Mouse (Mus musculus) heart, embryonic 13.5 days (tissue): ENCODE measurements around the gene Eif4e2. TPM values are rescaled to one million over a fixed set of nuclear protein-coding genes. Genes with fewer than 3 reads are reported as not detected.

Experiments
- ATAC-seq: fragments of 200-750 bp; cut with Nextera tagmentation; 2 replicates; pipeline ENCODE4 v1.8.0; 2017; ENCODE audit warnings: moderate TSS enrichment; ENCODE audit not compliant: insufficient number of reproducible peaks, low FRiP score, low TSS enrichment; ENCODE audit errors: extremely low read depth
- H3K27ac ChIP-seq: fragments of 300-500 bp; sonication (generic); replicated peaks from 2 replicates; pipeline ENCODE4 v1.5.1; 2015; ENCODE audit warnings: moderate library complexity, mild to moderate bottlenecking, inconsistent platforms
- H3K27me3 ChIP-seq: fragments of 300-500 bp; sonication (generic); replicated peaks from 2 replicates; pipeline ENCODE4 v1.6.1; 2015; ENCODE audit warnings: mild to moderate bottlenecking, inconsistent platforms
- H3K36me3 ChIP-seq: fragments of 300-500 bp; sonication (generic); 2 replicates; pipeline ENCODE4 v1.6.1; 2015; ENCODE audit warnings: mild to moderate bottlenecking, inconsistent platforms
- H3K4me1 ChIP-seq: fragments of 300-500 bp; sonication (generic); 2 replicates; pipeline ENCODE4 v1.6.1; 2015; ENCODE audit warnings: inconsistent platforms
- H3K4me2 ChIP-seq: fragments of 300-500 bp; sonication (generic); 2 replicates; pipeline ENCODE4 v1.6.1; 2015; ENCODE audit warnings: inconsistent platforms, mild to moderate bottlenecking, moderate library complexity
- H3K4me3 ChIP-seq: fragments of 300-500 bp; sonication (generic); 2 replicates; pipeline ENCODE4 v1.5.1; 2015; ENCODE audit warnings: moderate library complexity, mild to moderate bottlenecking, inconsistent platforms
- H3K9ac ChIP-seq: fragments of 300-500 bp; sonication (generic); 2 replicates; pipeline ENCODE4 v1.6.1; 2015; ENCODE audit warnings: inconsistent platforms, mild to moderate bottlenecking, moderate library complexity
- H3K9me3 ChIP-seq: fragments of 300-500 bp; sonication (generic); 2 replicates; pipeline ENCODE4 v1.6.1; 2016; ENCODE audit warnings: inconsistent platforms
- WGBS: fragments of 180-500 bp; shearing (Covaris S2); methylation state at CpG from one replicate; pipeline ENCODE4 v1.1.7; 2015; ENCODE audit warnings: mixed read lengths; 5-methylcytosine and 5-hydroxymethylcytosine counted together
- polyA plus RNA-seq: library from polyadenylated mRNA; unstranded; fragments of >200 nt; fragmentation: Nextera tagmentation; extraction: Ambion mirVana; gene quantifications from 2 replicates; pipeline ENCODE4 v1.2.1, GENCODE M21; 2015

Eif4e2 gene
- polyA plus RNA-seq, 1 experiment from 2014 or later: 120 TPM

- Histone ChIP-seq H3K4me3 (no peak overlapping the region), H3K4me1 (peaks cover 13% of the 10 kb centered on the region), H3K9ac (no peak overlapping the region), H3K27me3 (peaks cover 92% of the 10 kb centered on the region), H3K4me2 (peak overlapping the region; percentile 54), H3K9me3 (no peaks in the 10 kb centered on the region), H3K27ac (no peak overlapping the region), H3K36me3 (no peaks in the 10 kb centered on the region)
- WGBS: 23% methylated on average over 15 of the region's 15 CpGs
- no peak for ATAC-seq
Observed at GRCm38 (mm10) chr1:87183998-87184750, 29.5 kb upstream of the Eif4e2 start.

GRCm38 (mm10) chr1:87184751-87185139 lies 29.0 kb upstream of the Eif4e2 start:
- Histone ChIP-seq H3K36me3 (no peaks in the 10 kb centered on the region), H3K4me3 (no peak overlapping the region), H3K9me3 (no peaks in the 10 kb centered on the region), H3K4me2 (peak overlapping the region; percentile 54), H3K27me3 (peaks cover 96% of the 10 kb centered on the region), H3K27ac (no peak overlapping the region), H3K9ac (no peak overlapping the region), H3K4me1 (peaks cover 13% of the 10 kb centered on the region)
- ATAC-seq: no peak
- WGBS: 9% methylated on average over 20 of the region's 20 CpGs

GRCm38 (mm10) chr1:87185526-87185925 lies 28.2 kb upstream of the Eif4e2 start:
- peaks cover 98% of the 10 kb centered on the region for H3K27me3 ChIP-seq
- H3K9ac ChIP-seq: no peak overlapping the region
- peaks cover 13% of the 10 kb centered on the region for H3K4me1 ChIP-seq
- no peaks in the 10 kb centered on the region for H3K36me3 ChIP-seq
- H3K4me3 ChIP-seq: no peak overlapping the region
- H3K27ac ChIP-seq: no peak overlapping the region
- WGBS: 12% methylated on average over 13 of the region's 13 CpGs
- no peak for ATAC-seq
- H3K4me2 ChIP-seq: no peak overlapping the region
- H3K9me3 ChIP-seq: no peaks in the 10 kb centered on the region

DNA sequence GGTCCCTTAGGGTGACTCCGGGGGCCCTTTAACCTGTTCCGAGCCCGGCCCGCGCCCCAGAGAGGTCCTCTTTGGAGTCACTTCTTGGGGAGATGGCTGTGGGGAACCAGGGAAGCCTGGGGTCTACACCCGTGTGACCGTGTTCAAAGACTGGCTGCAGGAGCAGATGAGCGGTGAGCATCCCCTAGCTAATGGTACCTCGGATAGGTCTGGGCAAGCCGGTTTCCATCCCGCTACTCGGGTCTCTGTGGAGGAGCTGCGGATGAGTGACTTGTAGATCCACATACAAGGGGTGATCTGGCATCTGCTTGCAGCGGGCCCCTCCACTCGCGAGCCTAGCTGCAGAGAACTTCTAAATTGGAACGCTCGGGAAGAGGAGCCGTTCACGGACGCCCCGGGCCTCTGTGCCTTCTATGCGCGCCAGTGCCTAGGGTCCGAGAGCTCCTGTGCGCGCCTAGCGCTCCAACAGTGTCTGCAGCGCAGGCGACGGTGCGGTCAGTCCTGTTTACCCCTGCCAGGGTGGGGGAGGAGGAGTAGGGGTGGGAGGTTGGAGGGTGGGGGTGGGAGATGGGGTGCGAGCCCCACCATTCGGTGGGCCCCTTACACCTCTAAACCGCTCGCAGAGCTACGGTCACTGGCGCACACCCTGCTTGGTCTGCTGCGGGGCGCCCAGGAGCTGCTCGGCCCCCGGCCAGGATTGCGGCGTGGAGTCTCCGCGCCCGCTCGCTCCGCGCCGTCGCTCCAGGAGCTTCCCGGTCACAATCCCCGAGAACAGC lies 27.3 kb upstream of the Eif4e2 start:
- 2% methylated on average over 54 of the region's 54 CpGs for WGBS
- Histone ChIP-seq H3K4me3 (peak overlapping the region; percentile 60), H3K27me3 (peaks cover 98% of the 10 kb centered on the region), H3K9me3 (no peaks in the 10 kb centered on the region), H3K27ac (no peak overlapping the region), H3K4me2 (peak overlapping the region; percentile 91), H3K9ac (peak overlapping the region; percentile 78), H3K36me3 (no peaks in the 10 kb centered on the region), H3K4me1 (peaks cover 13% of the 10 kb centered on the region)
- ATAC-seq: no peak

DNA sequence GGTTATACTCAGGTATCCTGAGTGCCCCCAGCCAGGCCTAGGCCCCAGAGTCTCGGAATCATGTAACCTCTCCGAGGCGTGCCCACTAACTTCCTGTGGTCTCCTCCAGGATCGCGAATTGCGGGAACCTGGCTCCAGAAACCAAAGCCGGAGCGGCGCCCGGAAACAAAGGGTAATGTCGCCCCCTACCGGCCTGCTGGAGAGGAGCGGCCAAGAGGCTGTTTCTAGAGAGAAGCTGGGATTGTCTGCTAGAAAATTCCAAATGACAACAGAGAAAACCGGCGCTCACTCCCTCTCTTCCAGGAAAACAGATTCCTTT lies 26.7 kb upstream of the Eif4e2 start:
- Histone ChIP-seq H3K27me3 (peaks cover 97% of the 10 kb centered on the region), H3K9ac (peak overlapping the region; percentile 78), H3K4me3 (peak overlapping the region; percentile 60), H3K9me3 (no peaks in the 10 kb centered on the region), H3K4me1 (peaks cover 13% of the 10 kb centered on the region), H3K36me3 (no peaks in the 10 kb centered on the region), H3K27ac (no peak overlapping the region), H3K4me2 (peak overlapping the region; percentile 91)
- under 1% methylated on average over 15 of the region's 15 CpGs for WGBS
- no peak for ATAC-seq

DNA sequence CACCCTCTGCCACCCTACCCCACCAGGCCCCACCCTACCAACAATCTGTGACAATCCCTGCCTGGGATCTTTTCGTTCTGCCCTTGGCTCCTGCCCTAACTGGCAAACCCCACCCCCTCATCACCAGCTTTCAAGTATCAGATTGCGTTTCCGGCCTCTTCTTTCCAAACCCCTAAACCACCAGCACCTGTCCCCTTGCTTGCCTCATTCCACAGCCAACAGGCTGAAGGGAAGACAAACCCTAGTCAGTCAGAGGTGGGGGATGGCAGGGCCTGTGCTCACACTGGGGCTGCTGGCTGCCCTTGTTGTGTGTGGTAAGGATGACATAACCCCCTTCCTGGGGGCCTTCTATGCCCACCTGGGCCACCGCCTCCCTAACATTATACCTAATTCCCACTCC lies 23.3 kb upstream of the Eif4e2 start, which contains the start of gene Chrnd:
Gene Chrnd (plus strand): TSS at position 179 of the 400 bp plus-strand sequence.
- WGBS: 39% methylated on average over 4 of the region's 4 CpGs
- no peak within 1 kb of the TSS for H3K4me3 ChIP-seq
- H3K9ac ChIP-seq: no peak within 1 kb of the TSS
- no peaks in the 10 kb centered on the region for H3K36me3 ChIP-seq
- H3K27me3 ChIP-seq: peaks cover 88% of the 10 kb centered on the region
- H3K4me1 ChIP-seq: peaks cover 10% of the 10 kb centered on the region
- H3K9me3 ChIP-seq: no peaks in the 10 kb centered on the region
- ATAC-seq: no peak
- no peak within 1 kb of the TSS for H3K4me2 ChIP-seq
- H3K27ac ChIP-seq: no peak within 1 kb of the TSS

- Histone ChIP-seq H3K4me3 (no peak overlapping the region), H3K4me1 (peaks cover 16% of the 10 kb centered on the region), H3K9me3 (no peaks in the 10 kb centered on the region), H3K27ac (no peak overlapping the region), H3K9ac (no peak overlapping the region), H3K27me3 (peaks cover 26% of the 10 kb centered on the region), H3K4me2 (no peak overlapping the region), H3K36me3 (no peaks in the 10 kb centered on the region)
- ATAC-seq: no peak
- 72% methylated on average over 9 of the region's 9 CpGs for WGBS
Observed at GRCm38 (mm10) chr1:87197296-87197695, 16.4 kb upstream of the Eif4e2 start.

DNA sequence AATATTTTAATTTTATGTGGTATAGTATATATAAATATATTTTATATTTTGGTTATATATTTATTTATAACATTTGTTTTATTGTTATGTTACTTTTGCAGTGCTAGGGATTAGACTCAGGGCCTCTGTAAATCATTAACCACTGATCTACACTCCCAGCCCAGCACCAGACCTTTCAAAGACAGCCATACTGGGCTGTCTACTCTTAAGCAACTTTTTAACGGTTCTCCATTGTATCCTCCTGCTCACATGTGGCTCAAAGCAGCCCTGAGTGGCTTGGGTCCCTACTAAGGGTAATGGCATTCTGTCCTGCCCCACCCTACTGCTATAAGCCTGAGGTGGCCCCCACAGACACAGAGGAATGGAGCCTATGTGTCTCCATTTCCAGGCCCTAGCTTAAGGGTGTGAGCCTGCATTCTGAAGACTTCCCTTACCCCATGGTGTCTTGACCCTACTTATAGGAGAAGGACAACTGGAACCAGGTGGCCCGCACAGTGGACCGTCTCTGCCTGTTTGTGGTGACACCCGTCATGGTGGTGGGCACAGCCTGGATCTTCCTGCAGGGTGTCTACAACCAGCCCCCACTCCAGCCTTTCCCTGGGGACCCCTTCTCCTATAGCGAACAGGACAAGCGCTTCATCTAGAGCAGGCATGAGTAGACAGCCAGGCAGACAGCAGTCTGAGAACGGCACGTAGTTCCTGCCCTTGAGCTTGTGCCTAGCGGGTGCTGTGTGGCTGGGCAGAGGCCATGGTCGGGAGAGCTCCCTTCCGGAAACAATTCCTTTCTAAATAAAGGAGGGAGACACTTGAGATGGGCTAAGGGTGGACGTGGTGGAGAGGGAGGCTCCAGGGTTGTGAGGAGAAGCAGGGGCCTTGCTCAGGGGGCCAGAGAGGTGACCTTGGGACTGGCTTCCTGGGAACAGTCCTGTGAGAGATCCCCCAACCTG lies 15.3 kb upstream of the Eif4e2 start:
- 59% methylated on average over 12 of the region's 12 CpGs for WGBS
- H3K36me3 ChIP-seq: no peaks in the 10 kb centered on the region
- H3K4me2 ChIP-seq: no peak overlapping the region
- H3K27ac ChIP-seq: peak overlapping the region; percentile 30
- H3K4me3 ChIP-seq: no peak overlapping the region
- H3K4me1 ChIP-seq: peaks cover 16% of the 10 kb centered on the region
- H3K9ac ChIP-seq: peak overlapping the region; percentile 34
- H3K9me3 ChIP-seq: no peaks in the 10 kb centered on the region
- no peak for ATAC-seq
- peaks cover 15% of the 10 kb centered on the region for H3K27me3 ChIP-seq

DNA sequence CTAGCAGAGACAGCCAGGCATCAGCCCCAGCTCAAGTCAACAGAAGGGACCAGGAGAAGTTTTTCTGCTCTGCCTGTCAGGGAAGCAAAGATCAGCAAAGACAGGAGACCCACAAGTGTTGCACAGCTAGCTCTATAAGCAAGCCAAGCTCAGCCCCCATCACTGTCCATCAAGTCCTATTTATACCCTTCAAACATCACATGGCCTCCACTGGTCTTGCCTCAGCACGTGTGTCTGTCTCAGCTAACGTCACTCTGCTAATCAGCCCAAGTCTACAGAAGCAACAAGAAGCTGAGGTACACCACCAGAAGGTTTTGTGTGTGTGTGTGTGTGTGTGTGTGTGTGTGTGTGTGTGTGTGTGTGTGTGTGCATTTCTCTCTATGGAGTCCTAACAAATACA lies 12.9 kb upstream of the Eif4e2 start:
- Histone ChIP-seq H3K4me1 (peaks cover 16% of the 10 kb centered on the region), H3K27ac (no peak overlapping the region), H3K27me3 (peaks cover 14% of the 10 kb centered on the region), H3K9ac (no peak overlapping the region), H3K36me3 (no peaks in the 10 kb centered on the region), H3K4me2 (no peak overlapping the region), H3K4me3 (no peak overlapping the region), H3K9me3 (no peaks in the 10 kb centered on the region)
- ATAC-seq: no peak
- WGBS: 46% methylated on average over 2 of the region's 2 CpGs

- Histone ChIP-seq H3K27ac (no peak overlapping the region), H3K4me3 (no peak overlapping the region), H3K9me3 (no peaks in the 10 kb centered on the region), H3K36me3 (no peaks in the 10 kb centered on the region), H3K4me1 (peaks cover 18% of the 10 kb centered on the region), H3K4me2 (no peak overlapping the region), H3K9ac (no peak overlapping the region), H3K27me3 (peaks cover 25% of the 10 kb centered on the region)
- ATAC-seq: no peak
- 31% methylated on average over 1 of the region's 1 CpGs for WGBS
Observed at GRCm38 (mm10) chr1:87201848-87202247, 11.9 kb upstream of the Eif4e2 start.

DNA sequence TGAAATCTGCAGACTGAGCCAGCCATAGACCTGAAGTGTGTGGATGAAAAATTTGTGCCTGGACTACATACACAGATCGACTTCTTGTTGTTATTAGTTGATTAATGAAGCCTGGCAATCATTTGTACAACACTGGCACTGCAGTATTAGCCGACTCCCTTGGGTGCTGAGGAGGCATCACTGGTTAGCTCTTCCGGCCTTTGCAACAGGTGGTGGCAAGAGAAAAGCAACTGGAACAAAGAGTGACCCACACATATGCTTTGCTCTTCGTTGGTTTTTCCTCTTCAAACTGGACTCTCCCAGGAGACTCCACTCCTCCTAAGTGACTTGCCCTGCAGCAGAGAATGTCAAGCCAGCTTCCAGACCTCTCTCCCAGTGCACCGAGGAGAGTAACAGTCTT lies 9.9 kb upstream of the Eif4e2 start:
- H3K4me2 ChIP-seq: no peak overlapping the region
- H3K9me3 ChIP-seq: no peaks in the 10 kb centered on the region
- H3K9ac ChIP-seq: no peak overlapping the region
- 72% methylated on average over 5 of the region's 5 CpGs for WGBS
- H3K27ac ChIP-seq: no peak overlapping the region
- no peak overlapping the region for H3K4me3 ChIP-seq
- no peak for ATAC-seq
- peaks cover 11% of the 10 kb centered on the region for H3K4me1 ChIP-seq
- H3K36me3 ChIP-seq: no peaks in the 10 kb centered on the region
- peaks cover 44% of the 10 kb centered on the region for H3K27me3 ChIP-seq
